Mouse (Mus musculus): ENCODE results near the gene Tmem186. TPM values are rescaled to one million over a fixed set of nuclear protein-coding genes. Genes with fewer than 3 reads are reported as not detected.

Tmem186 gene
- total RNA-seq, 4 experiments from 2014 or later: 12.9 to 13.7 (median 13.4) TPM

DNA sequence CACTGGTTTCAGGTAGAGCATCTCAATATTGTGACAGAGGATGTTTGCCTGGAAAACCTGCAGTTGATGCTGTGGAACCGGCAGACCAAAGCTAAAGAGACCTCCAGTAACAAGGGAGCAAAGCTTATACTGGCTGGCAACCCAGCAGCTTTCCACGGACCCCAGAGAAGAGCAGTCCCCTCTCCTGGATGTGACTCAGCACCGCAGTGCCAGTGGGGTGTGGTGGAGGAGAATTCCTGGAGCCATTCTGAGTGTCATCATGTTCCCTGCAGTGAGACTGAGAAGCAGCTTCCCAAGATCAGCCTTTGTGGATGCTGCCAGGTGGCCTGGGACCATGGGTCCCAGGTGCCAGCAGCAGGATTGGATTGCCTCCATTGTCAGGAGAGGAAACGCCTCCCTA lies 24.5 kb downstream of the Tmem186 start:
- DNase-seq (ENCODE audit: low spot score in 2 of 2): no peak

DNA sequence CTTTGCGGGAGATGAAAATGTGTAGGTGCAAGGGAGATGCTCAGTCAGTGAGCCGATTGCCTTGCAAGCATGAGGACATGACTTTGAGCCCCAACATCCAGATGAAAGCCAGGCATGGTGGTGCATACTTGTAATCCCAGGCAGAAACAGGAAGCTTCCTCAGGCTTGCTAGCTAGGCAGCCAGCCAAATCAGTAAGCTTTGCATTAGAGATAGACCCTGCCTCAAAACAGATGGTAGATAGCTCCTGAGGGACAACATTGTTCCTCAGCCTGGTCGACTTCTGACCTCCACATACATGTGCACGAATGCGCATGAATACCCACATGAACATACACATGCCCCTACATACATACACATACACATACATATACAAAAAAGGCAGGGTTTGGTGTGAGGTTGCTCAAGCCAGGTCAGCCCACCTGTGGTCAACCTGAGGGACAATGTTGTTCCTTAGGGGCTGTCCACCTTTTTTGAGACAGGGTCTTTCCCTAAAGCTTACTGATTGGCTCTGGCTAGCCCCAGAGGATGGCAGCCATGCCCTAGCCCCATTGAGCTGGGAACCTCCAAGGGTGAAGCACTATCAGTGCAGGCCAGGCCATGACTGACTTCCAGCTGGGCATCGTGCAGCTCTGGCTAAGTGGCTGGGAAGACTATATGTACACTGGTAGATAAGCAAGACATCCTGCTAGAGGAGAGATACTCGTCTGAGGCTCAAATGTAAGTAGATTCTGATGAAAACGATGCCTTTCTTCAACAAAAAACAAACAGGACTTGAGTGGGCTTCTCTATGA lies 25.1 kb downstream of the Tmem186 start:
- no peak for DNase-seq (ENCODE audit: low spot score in 2 of 2)

- no peak for DNase-seq (ENCODE audit: low spot score in 2 of 2)
These were observed 27.1 kb downstream of the Tmem186 start for GRCm38 (mm10) chr16:8610397-8610796.

GRCm38 (mm10) chr16:8603789-8604188 lies 33.7 kb downstream of the Tmem186 start:
- no peak for DNase-seq (ENCODE audit: low spot score in 2 of 2)

- no peak for DNase-seq (ENCODE audit: low spot score in 2 of 2)
These were observed 40.0 kb downstream of the Tmem186 start for GRCm38 (mm10) chr16:8597516-8597915.

- DNase-seq (ENCODE audit: low spot score in 2 of 2): peak in 1 of 2 experiments; percentile 23
These were observed 41.2 kb downstream of the Tmem186 start for GRCm38 (mm10) chr16:8596336-8596735.

DNA sequence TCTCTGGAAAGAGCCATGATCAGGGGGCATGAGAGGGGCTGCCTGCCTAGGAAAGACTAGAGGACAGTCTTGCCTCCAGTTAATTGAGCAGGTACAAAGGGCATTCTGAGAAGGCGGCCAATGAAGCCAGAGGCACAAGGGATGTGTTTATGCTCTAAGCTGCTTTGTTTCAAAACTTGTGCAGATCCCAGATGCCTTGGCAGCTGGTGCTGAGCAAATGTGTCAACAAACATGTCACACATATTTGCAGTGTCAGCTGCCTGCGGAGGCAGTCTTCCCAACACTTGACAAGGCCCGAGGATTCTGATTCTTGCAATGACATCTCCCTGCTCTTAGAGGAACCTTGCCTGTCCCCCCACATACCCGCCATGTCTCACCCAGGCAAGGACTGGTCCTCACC lies 42.1 kb downstream of the Tmem186 start:
- peak; percentile 79 to 82 for DNase-seq (ENCODE audit: low spot score in 2 of 2)

DNA sequence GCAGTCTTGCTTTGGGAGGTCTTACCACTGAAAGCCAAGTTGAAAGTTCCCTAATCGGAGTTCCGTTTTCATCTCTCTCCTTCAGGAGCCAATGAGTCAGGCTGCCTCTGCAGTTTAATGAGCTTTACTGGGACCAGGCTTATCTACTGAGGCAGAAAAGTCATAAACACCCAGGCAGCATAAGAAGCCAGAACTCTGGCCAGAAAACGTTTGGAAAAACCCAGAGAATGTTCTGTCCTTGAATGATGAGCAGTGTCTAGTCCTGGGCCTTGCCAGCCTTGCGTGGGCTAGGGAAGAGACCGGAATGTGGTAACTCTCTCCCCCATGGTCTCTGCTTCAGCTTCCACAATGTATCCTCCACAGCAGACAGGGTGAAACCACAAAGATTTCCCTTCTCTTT lies 52.5 kb downstream of the Tmem186 start:
- DNase-seq (ENCODE audit: low spot score in 2 of 2): no peak

DNA sequence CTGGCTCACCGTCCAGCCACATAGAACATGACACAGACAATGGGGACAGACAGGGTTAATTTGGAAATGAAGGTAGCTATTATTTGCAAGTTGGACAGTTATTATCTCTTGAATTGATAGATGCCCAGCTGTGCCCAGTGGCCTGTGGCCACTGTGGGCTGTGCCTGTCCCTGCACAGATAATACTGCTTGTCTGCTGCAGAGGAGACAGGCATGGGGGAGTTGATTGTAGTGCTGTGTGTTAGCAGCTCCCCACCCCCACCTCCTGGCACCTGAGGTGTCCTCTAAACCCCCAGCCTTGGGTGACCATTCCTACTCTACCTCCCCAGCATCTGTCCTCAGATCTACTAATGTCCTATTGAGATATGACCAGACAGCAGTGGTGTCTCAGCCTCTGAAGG lies 53.3 kb downstream of the Tmem186 start:
- no peak for DNase-seq (ENCODE audit: low spot score in 2 of 2)

Small RNA genes lying within 50 kb of the gene (microRNA-seq; reads per million reads assigned to microRNA genes)
- 0 reads per million in 2 experiments for gene Gm22137

Other genes with a start within 250 kb of the Tmem186 start
- 1 to 10 TPM; 3.9 to 5.6 (median 4.4) TPM for gene Tmem114, start 212.6 kb downstream of the Tmem186 start, total RNA-seq (2022)
- gene Mettl22, start 166.9 kb downstream of the Tmem186 start, total RNA-seq (2022): 10 to 100 TPM; 26.1 to 30.1 (median 26.4) TPM
- 100 to 1,000 TPM; 127 to 163 (median 143) TPM for gene Abat, start 124.3 kb downstream of the Tmem186 start, total RNA-seq (2022)
- 10 to 100 TPM; 31.2 to 42.1 (median 40.8) TPM for gene Pmm2, start within 50 bp of the Tmem186 start, total RNA-seq (2022)
- 10 to 100 TPM; 22.4 to 29.6 (median 24.0) TPM for gene Carhsp1, start 34.4 kb upstream of the Tmem186 start, total RNA-seq (2022)
- gene Gm5767, start 43.1 kb upstream of the Tmem186 start, total RNA-seq (2022): not detected
- gene Usp7, start 154.6 kb upstream of the Tmem186 start, total RNA-seq (2022): 100 to 1,000 TPM; 150 to 185 (median 163) TPM
- gene 1810013L24Rik, start 192.4 kb upstream of the Tmem186 start, total RNA-seq (2022): 100 to 1,000 TPM; 103 to 112 (median 106) TPM

Data from layer of hippocampus, adult 8-10 months (tissue).